Mouse (Mus musculus) limb, embryonic 12.5 days (tissue): ENCODE measurements around the gene Wdfy2. TPM values are rescaled to one million over a fixed set of nuclear protein-coding genes. Genes with fewer than 3 reads are reported as not detected.

Experiments used
- ATAC-seq: fragments of 200-750 bp; cut with Nextera tagmentation; 2 replicates; pipeline ENCODE4 v1.8.0; 2017; ENCODE audit warnings: low read depth, moderate TSS enrichment; ENCODE audit not compliant: insufficient number of reproducible peaks, insufficient read depth, low FRiP score, low TSS enrichment
- H3K27ac ChIP-seq: fragments of 300-500 bp; sonication (generic); 2 replicates; pipeline ENCODE4 v1.5.1; 2016; ENCODE audit warnings: mild to moderate bottlenecking, moderate library complexity
- H3K27me3 ChIP-seq: fragments of 300-500 bp; sonication (generic); 2 replicates; pipeline ENCODE4 v1.6.1; 2016; ENCODE audit warnings: mild to moderate bottlenecking, moderate library complexity
- H3K36me3 ChIP-seq: fragments of 300-500 bp; sonication (generic); 2 replicates; pipeline ENCODE4 v1.6.1; 2016; ENCODE audit warnings: mild to moderate bottlenecking, moderate library complexity
- H3K4me1 ChIP-seq: fragments of 300-500 bp; sonication (generic); replicated peaks from 2 replicates; pipeline ENCODE4 v1.6.1; 2016
- H3K4me2 ChIP-seq: fragments of 300-500 bp; sonication (generic); 2 replicates; pipeline ENCODE4 v1.6.1; 2016; ENCODE audit warnings: mild to moderate bottlenecking, moderate library complexity
- H3K4me3 ChIP-seq: fragments of 300-500 bp; sonication (generic); replicated peaks from 2 replicates; pipeline ENCODE4 v1.5.1; 2016; ENCODE audit warnings: mild to moderate bottlenecking
- H3K9ac ChIP-seq: fragments of 300-500 bp; sonication (generic); replicated peaks from 2 replicates; pipeline ENCODE4 v1.6.1; 2016; ENCODE audit warnings: mild to moderate bottlenecking, moderate library complexity
- H3K9me3 ChIP-seq: fragments of 300-500 bp; sonication (generic); 2 replicates; pipeline ENCODE4 v1.6.1; 2016; ENCODE audit warnings: mild to moderate bottlenecking, moderate library complexity
- WGBS: fragments of 180-500 bp; shearing (Covaris S2); methylation state at CpG from one replicate; pipeline ENCODE4 v1.1.7; 2016; 5-methylcytosine and 5-hydroxymethylcytosine counted together
- polyA plus RNA-seq: library from polyadenylated mRNA; unstranded; fragments of >200 nt; fragmentation: Nextera tagmentation; extraction: Ambion mirVana; gene quantifications from 2 replicates; pipeline ENCODE4 v1.2.1, GENCODE M21; 2016

Gene Wdfy2
- polyA plus RNA-seq, 1 experiment from 2014 or later = 11.4 TPM

DNA sequence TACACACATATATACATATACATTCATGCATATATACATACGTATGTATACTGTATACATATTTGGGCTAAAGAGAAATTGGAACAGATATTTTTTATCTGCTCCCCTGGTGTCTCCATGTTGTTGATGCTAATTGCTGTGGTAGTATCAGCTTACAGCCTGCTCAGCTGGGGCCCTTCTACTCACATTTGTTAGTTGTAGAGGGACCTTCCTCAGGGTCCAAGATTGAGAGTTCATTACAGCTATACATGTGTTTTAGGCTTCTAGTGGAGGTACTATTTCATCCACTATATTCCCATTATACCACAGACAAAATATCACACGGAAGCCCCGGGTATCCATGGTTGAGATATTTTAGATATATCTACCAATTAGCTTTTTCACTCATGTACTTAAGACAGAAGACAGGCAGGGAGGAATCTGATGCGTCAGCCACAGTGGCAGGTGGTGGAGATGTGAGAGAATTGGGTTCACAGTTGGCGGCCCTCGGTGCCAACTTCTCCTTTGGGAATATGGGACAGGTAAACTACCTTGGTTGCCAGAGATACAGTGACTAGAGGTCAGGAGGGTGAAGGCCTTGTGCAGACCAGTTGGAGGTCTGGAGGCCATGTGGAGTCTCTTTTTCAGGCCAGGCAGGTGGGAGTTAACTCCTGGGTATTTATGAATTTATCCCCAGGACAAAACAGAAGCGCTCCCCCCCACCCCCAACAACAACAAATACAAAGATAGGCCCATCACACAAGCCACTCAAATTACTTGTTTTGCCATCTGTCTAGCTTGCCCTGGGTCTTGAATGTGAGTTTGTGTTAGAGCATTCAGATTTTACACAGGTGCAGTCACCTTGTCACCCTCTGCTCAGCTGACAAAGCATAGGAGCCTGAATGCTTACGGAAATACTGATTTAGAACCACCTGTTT lies 57.7 kb downstream of the Wdfy2 start:
- Histone ChIP-seq H3K27ac (no peak overlapping the region), H3K9ac (no peak overlapping the region), H3K4me1 (peaks cover 19% of the 10 kb centered on the region), H3K27me3 (no peaks in the 10 kb centered on the region), H3K9me3 (no peaks in the 10 kb centered on the region), H3K4me2 (no peak overlapping the region), H3K36me3 (no peaks in the 10 kb centered on the region), H3K4me3 (no peak overlapping the region)
- WGBS = 91% methylated on average over 8 of the region's 8 CpGs
- ATAC-seq = no peak

DNA sequence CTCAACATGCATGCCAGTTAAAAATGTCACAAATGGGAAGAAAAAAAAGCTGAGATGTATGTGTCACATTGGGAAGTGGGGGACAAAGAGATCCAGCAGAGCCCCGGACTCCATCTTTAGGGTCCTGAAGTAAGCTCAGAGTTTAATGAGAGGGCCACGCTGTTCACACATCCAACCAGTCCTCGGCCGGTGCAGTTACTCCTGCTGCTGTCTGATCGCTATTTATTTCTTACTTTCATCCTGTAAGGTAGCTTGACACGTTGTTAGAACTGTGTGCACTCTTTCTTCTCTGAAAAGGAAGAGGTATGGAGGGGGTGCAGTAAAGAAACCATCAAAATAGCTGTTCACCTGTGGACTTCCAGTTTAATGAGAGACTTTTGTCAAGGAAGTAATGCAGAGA lies 60.6 kb downstream of the Wdfy2 start:
- Histone ChIP-seq H3K27me3 (no peaks in the 10 kb centered on the region), H3K4me1 (peaks cover 19% of the 10 kb centered on the region), H3K9ac (no peak overlapping the region), H3K4me3 (no peak overlapping the region), H3K4me2 (no peak overlapping the region), H3K9me3 (no peaks in the 10 kb centered on the region), H3K36me3 (no peaks in the 10 kb centered on the region), H3K27ac (no peak overlapping the region)
- ATAC-seq = no peak
- WGBS = 72% methylated on average over 6 of the region's 6 CpGs

DNA sequence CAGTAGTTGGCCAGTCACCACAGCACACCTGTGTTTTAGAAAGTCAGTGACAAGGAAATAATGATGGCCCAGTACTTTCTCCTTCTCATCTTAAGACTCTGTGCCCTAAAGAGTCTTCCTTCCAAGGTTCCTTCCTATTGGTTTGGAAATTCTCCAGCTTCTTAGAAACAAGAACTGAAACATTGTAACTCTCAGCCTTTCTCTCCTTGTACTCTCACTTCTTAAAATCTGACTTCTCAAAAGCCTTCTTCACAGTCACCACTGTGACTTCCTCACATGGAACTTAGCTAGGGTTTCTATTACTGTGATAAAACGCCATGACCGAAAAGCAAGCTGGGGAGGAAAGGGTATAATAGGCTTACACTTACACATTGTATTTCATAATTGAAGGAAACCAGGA lies 70.4 kb downstream of the Wdfy2 start:
- no peaks in the 10 kb centered on the region for H3K9me3 ChIP-seq
- H3K9ac ChIP-seq = no peak overlapping the region
- H3K36me3 ChIP-seq = no peaks in the 10 kb centered on the region
- H3K4me1 ChIP-seq = no peaks in the 10 kb centered on the region
- no peaks in the 10 kb centered on the region for H3K27me3 ChIP-seq
- no peak overlapping the region for H3K4me3 ChIP-seq
- WGBS = 94% methylated on average over 2 of the region's 2 CpGs
- no peak for ATAC-seq
- H3K4me2 ChIP-seq = no peak overlapping the region
- no peak overlapping the region for H3K27ac ChIP-seq

- no peaks in the 10 kb centered on the region for H3K4me1 ChIP-seq
These were observed 71.1 kb downstream of the Wdfy2 start for GRCm38 (mm10) chr14:62908550-62908949.

GRCm38 (mm10) chr14:62910859-62911258 lies 73.4 kb downstream of the Wdfy2 start:
- Histone ChIP-seq H3K4me2 (no peak overlapping the region), H3K9ac (no peak overlapping the region), H3K36me3 (no peaks in the 10 kb centered on the region), H3K9me3 (no peaks in the 10 kb centered on the region), H3K27me3 (no peaks in the 10 kb centered on the region), H3K4me1 (no peaks in the 10 kb centered on the region), H3K4me3 (no peak overlapping the region), H3K27ac (no peak overlapping the region)
- ATAC-seq = no peak
- WGBS = 83% methylated on average over 4 of the region's 4 CpGs

More at GRCm38 (mm10) chr14:62908550-62908949, 71.1 kb downstream of the Wdfy2 start:
- Histone ChIP-seq H3K9me3 (no peaks in the 10 kb centered on the region), H3K27ac (no peak overlapping the region), H3K36me3 (no peaks in the 10 kb centered on the region), H3K27me3 (no peaks in the 10 kb centered on the region), H3K9ac (no peak overlapping the region), H3K4me2 (no peak overlapping the region), H3K4me3 (no peak overlapping the region)
- no peak for ATAC-seq
- 82% methylated on average over 5 of the region's 5 CpGs for WGBS

DNA sequence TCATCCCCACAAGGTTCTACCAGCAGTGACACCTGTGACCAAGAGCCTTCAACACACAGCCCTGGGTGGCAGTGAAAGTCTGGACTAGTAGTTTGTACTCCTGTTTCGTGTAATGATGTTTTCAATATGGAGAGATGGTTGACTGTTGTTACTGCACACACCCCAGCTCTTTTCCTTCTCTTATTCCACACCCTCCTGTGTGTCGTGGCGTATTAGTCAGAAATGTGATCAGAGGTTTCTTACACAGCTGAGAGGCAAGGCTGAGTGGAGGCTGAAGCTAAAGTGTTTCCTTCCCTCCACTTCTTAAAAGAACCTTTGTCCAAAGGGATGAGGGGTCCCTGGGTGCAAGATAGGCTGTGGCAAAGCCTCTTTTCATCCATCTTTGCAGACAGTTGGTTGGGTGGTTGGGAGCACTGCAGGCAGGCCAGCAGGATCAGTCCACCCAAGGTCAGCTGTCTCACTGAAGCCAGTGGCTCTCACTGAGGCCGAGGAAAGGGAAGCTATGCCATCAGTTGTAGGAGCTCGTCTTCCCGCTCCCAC lies 77.7 kb downstream of the Wdfy2 start:
- WGBS = 79% methylated on average over 6 of the region's 6 CpGs
- ATAC-seq = no peak
- Histone ChIP-seq H3K4me3 (no peak overlapping the region), H3K36me3 (no peaks in the 10 kb centered on the region), H3K4me2 (no peak overlapping the region), H3K27me3 (no peaks in the 10 kb centered on the region), H3K9me3 (no peaks in the 10 kb centered on the region), H3K4me1 (no peaks in the 10 kb centered on the region), H3K9ac (no peak overlapping the region), H3K27ac (no peak overlapping the region)

- H3K27ac ChIP-seq = no peak overlapping the region
- no peak for ATAC-seq
- WGBS = 93% methylated on average over 10 of the region's 10 CpGs
- H3K36me3 ChIP-seq = no peaks in the 10 kb centered on the region
- H3K4me1 ChIP-seq = no peaks in the 10 kb centered on the region
- no peaks in the 10 kb centered on the region for H3K27me3 ChIP-seq
- H3K4me3 ChIP-seq = no peak overlapping the region
- H3K9me3 ChIP-seq = no peaks in the 10 kb centered on the region
- H3K4me2 ChIP-seq = no peak overlapping the region
- H3K9ac ChIP-seq = no peak overlapping the region
These were observed 79.1 kb downstream of the Wdfy2 start for GRCm38 (mm10) chr14:62916488-62917034.

GRCm38 (mm10) chr14:62921401-62921800 lies 83.9 kb downstream of the Wdfy2 start:
- H3K4me2 ChIP-seq = no peak overlapping the region
- no peaks in the 10 kb centered on the region for H3K27me3 ChIP-seq
- H3K27ac ChIP-seq = no peak overlapping the region
- no peak overlapping the region for H3K9ac ChIP-seq
- H3K4me3 ChIP-seq = no peak overlapping the region
- no peaks in the 10 kb centered on the region for H3K36me3 ChIP-seq
- no peaks in the 10 kb centered on the region for H3K9me3 ChIP-seq
- no peak for ATAC-seq
- no peaks in the 10 kb centered on the region for H3K4me1 ChIP-seq
- 90% methylated on average over 5 of the region's 5 CpGs for WGBS

GRCm38 (mm10) chr14:62922637-62923036 lies 85.2 kb downstream of the Wdfy2 start:
- Histone ChIP-seq H3K9ac (no peak overlapping the region), H3K27ac (no peak overlapping the region), H3K4me1 (no peaks in the 10 kb centered on the region), H3K4me3 (no peak overlapping the region), H3K9me3 (no peaks in the 10 kb centered on the region), H3K27me3 (no peaks in the 10 kb centered on the region), H3K4me2 (no peak overlapping the region), H3K36me3 (no peaks in the 10 kb centered on the region)
- no peak for ATAC-seq

DNA sequence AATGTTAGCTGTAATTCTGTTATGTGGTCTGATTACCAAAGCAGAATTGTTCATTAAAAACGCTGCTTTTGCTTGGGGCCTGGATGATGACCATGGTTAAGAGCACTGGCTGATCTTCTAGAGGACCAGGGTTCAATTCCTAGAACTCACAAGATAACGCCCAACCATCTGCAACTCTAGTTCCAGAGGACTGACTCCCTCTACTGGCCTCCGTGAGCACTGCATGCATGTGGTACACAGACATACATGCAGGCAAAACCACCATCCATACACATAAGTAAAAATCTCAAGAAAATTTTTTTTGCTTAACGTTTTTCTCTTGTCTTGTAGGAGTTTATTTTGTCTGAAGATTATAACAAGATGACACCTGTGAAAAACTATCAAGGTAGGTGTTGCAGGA lies 87.3 kb downstream of the Wdfy2 start:
- no peak for ATAC-seq
- Histone ChIP-seq H3K9me3 (no peaks in the 10 kb centered on the region), H3K4me1 (no peaks in the 10 kb centered on the region), H3K36me3 (peaks cover 9% of the 10 kb centered on the region), H3K4me2 (no peak overlapping the region), H3K9ac (no peak overlapping the region), H3K27me3 (no peaks in the 10 kb centered on the region), H3K4me3 (no peak overlapping the region), H3K27ac (no peak overlapping the region)
- 82% methylated on average over 4 of the region's 4 CpGs for WGBS

GRCm38 (mm10) chr14:62928101-62928541 lies 90.6 kb downstream of the Wdfy2 start:
- no peak for ATAC-seq
- H3K9ac ChIP-seq = no peak overlapping the region
- no peaks in the 10 kb centered on the region for H3K4me1 ChIP-seq
- no peaks in the 10 kb centered on the region for H3K9me3 ChIP-seq
- H3K4me3 ChIP-seq = no peak overlapping the region
- H3K4me2 ChIP-seq = no peak overlapping the region
- H3K27ac ChIP-seq = peak overlapping the region; percentile 12; the same call in 1 of the 2 replicates
- 83% methylated on average over 5 of the region's 5 CpGs for WGBS
- H3K27me3 ChIP-seq = no peaks in the 10 kb centered on the region
- peaks cover 28% of the 10 kb centered on the region for H3K36me3 ChIP-seq
